Mouse (Mus musculus): ENCODE measurements around the gene Vdac2.

Gene Vdac2

DNA sequence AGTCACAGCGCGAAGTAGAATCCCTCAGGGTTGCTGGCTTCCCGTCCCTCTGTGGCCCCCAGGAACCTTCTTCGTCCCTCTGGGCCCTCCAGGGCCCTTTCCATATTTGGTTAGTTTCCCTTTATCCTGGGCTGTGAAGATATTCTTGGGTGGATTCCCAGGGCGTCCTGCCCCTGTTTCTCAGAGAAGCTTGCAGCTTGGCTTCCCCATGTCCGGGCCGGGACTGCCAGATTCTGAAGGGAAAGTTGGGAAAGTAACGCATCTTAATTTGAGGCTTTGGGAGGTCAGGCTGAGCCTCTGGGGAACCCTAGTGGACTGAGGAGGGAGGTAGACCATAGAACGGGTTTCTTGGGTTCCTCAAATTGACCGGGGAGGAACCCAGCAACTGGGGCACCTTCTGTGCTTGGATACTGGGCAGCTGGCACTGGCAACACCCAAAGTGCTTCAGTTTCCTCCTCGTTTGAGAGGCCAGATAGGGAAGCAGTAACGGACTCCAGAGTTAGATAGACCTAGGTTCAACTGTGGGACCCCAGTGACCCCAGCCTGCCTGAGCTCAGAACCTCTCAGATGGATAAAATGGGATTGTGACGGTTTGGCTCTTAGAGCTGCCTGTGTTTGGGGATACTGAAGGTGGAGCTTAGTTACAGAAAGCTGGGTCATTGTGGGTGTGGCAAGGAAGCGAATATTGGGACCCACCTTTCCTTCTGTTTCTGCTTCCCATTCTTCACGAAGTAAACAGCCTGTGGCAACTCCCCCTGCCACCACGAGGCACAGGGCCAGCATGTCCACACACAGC lies 27.2 kb downstream of the Vdac2 start:
- peak in 1 of 2 experiments; percentile 57 for DNase-seq (ENCODE audit: low spot score in 2 of 2)

DNA sequence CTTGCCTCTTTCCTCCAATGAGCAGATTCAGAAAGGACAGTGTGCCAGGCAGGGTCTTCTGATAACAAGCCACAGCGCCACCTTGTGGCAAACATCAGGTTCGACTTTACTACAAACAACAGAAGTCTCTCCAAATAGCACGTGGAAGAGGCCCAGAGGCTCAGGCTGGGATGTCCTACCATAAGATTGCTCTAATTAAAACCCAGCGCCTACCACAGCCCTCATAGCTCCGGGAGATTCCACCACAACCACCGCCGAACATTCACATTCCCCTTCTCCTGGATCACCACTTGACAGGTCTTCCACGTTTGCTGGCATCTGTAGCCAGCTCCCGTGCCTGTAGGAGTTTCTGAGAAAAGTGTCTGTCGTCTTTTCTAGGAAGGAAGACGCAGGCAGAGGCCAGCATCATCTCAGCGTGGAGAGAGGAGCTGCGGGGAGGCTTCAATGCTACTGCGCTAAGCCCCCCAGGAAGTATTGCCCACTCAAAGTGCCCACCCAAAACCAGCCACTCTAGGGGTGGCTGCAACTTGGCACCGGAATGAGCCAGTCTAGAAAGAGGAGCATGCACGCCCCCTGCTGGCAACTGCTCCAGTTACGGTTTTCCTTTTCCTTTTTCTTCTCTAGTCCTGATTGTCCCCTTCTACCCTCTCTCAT lies 28.5 kb downstream of the Vdac2 start:
- peak; percentile 24 to 49 for DNase-seq (ENCODE audit: low spot score in 2 of 2)

DNA sequence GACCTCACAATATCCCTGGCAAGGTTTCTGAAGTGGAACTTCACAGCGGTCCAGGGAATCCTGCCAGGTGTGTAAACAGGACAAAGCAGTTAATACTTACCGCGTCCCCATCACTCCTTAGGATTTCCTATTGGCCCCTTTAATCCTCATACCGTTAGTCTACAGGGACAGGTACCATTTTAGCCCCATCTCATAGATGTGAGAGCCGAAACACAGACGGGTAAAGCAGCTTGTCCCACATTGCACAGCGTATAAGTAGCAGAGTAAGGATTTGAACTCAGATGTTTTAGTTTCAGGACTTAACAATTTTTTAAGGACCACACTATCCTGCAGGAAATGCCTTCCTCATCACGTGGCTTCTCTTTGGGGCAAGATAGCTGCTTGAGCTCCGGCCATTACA lies 29.2 kb downstream of the Vdac2 start:
- no peak for DNase-seq (ENCODE audit: low spot score in 2 of 2)

DNA sequence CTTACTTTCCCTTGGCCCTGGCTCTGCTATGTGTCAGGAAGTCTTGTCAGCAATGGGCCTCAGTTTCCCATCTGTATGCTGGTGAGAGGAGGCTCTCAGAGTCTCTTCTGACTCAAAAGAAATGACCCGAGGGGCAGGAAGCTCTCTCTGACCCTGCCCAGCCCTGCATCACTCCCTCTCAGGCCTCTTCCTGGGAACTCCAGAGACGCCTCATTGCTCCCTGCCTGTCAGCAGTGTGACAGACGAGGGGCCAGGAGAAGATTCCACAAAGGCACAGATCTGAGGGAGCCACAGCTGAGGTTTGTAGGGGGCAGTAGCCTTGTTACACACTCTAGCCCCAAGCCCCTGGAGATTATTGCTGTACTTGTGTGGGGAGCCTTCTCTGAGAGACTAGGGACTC lies 30.9 kb downstream of the Vdac2 start:
- DNase-seq (ENCODE audit: low spot score in 2 of 2): no peak

DNA sequence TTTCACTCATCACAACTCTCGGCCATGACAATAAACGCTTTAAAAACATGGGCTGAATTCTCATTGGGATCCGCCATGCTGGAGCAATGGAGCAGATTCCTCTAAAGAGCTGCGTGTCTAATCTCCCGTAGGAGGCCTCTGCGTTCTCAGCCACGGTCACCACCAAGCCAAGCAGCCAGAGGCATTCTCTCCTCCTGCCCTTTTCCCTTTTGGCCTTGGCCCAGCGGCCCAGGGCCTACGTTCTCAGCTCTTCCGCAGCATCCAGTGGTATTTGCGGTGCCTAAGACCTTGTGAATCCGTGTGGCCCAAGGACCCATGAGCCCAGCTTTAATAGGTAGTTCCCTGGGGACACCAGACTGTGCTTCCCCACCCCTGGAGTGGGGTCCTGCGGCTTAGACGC lies 31.8 kb downstream of the Vdac2 start:
- no peak for DNase-seq (ENCODE audit: low spot score in 2 of 2)

DNA sequence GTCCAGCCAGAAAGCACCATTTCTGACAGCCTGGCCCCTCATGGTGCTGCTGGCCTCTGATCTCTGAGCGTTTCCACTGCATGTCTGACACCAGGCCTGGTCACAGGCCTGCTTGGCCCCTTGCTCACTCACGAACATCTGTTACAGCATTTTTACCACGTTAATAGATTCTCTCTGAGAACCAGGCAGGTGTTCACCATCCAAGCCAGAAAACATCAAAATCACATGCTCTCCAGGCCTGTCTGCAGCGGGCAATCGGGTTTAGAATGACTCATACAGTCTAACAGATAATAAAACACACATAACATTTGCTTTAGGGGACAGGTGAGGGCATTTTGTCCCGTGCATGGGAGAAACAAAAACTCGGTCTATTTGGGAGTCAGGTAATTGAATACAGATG lies 41.3 kb downstream of the Vdac2 start:
- no peak for DNase-seq (ENCODE audit: low spot score in 2 of 2)

DNA sequence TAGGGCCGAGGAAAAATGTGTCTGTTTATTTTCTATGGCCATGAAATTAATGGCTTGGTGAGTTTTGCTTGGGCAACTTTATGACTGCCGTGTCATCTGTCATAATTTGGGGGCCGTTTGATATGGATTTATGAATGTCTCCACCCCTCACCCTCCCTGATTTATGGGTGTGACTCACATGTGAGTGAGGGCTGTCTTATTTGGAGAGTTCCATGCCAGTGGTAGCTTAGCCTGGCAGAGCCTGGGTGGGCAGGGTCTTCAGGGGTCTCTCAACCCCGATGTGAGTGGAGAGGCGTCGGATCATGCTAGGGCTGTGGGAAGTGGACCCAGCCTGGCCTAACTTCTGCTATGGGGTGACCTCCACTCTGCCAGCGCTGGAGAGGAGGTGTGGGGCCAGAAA lies 41.8 kb downstream of the Vdac2 start:
- DNase-seq (ENCODE audit: low spot score in 2 of 2): no peak

DNA sequence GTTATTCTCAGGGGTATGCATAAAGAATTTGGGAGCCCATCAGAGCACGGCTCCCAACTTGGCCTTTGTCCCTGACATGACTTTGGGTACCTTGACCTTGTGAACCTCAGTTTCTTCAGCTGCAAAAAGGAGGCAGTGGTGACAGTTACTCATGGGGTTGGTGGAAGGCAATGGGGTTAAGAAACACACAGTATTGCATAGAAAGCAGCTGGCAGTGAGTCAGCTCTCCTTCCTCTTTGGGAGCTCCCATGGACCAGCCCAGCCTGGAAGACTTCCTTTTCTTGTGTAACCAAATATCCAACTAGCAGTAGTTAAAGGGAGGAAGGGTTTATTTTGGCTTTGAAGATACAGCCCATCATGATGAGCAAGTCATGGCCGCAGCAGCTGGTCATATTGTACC lies 65.4 kb downstream of the Vdac2 start:
- DNase-seq (ENCODE audit: low spot score in 2 of 2): peak in 1 of 2 experiments; percentile 46

DNA sequence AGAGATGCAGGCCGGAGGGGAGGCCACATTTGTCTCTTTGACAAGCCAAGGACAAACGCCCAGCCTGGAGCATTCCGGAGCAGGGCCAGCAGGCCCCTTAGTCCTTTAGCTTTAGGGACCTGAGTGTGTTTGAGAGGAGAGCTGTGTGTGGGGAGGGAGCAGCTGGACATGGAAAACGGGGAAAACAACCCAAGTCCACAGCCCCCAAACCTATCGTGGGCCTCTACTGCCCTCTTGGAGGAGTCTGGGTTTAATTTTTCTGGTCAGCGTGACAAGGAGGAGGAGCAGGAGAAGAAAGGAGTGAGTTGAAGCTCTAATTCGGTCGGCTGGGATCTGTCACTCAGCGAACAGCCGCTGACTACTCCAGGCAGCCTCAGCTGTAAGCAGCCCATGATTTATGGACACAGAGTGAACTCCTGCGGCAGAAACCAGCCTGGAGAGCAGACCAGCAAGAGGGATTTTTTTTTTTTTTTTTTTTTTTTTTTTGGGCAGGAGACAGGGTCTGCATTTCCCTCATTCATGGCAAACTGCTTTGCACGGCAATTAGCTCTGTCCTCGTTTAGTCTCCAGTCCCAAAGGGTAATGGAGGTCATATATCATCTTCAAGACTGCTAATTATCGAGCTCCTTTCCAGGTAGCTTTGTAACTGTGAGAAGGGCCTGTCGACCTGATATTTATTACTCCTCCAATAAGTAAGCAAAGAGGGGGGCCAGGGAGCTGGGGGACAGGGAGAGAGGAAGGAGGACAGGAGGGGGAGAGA lies 66.7 kb downstream of the Vdac2 start:
- no peak for DNase-seq (ENCODE audit: low spot score in 2 of 2)

DNA sequence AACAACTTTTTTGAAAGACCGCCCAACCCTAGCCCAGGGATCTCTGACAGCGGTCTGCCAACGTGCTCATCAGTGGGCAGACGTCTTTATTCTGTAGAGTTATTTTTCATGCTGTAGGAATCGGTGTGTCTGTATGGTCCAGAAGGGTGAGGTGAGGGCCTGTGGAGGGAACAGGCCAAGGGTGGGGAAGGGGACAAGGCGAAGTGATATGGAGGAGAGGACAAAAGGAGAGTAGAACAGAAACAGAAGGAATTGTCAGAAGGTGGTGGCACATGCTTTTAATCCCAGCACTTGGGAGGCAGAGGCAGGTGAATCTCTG lies 67.3 kb downstream of the Vdac2 start:
- DNase-seq (ENCODE audit: low spot score in 2 of 2): no peak
